Mouse (Mus musculus) spleen, embryonic (tissue): ENCODE results near the gene Pln.

Source experiments
- CTCF ChIA-PET: fragments of 350-600 bp; sonication (Branson Sonifier 250); formaldehyde crosslinking; loops from one replicate; lab custom pipeline; 2022; lab: Charles Lee

Pln gene

GRCm38 (mm10) chr10:53364311-53364710 lies 26.8 kb downstream of the Pln start:
- CTCF ChIA-PET: no interaction called here

DNA sequence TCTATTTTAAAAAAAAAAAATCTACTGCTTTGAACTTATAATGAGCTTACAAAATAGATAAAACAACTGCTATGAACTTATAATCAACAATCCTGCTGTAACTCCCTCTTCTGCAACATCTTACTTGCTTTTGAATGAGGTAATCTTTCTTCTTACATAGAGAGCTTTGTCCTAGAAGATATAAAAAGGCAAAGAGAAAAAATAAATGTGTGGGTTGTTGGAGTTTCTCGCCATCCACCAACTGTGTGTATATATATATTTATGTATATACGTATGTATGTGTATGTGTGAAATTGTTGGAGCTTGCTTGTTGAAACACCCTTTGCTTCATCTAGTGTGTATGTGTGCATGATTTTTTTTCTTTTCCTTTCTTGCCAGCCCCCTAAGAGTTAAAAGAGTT lies 29.8 kb downstream of the Pln start:
- CTCF ChIA-PET: interaction anchor here (0.6 kb wide), 3 partner anchors 535 to 1837 kb away, joined by 3 to 4 read pairs (median 3); no protein-coding TSS in a partner anchor

GRCm38 (mm10) chr10:53373885-53374578 lies 36.6 kb downstream of the Pln start:
- CTCF ChIA-PET: no interaction called here

GRCm38 (mm10) chr10:53377096-53377495 lies 39.6 kb downstream of the Pln start:
- CTCF ChIA-PET: interaction anchor here (0.6 kb wide), 1 partner anchor 11 kb away, joined by 3 read pairs; no protein-coding TSS in a partner anchor

DNA sequence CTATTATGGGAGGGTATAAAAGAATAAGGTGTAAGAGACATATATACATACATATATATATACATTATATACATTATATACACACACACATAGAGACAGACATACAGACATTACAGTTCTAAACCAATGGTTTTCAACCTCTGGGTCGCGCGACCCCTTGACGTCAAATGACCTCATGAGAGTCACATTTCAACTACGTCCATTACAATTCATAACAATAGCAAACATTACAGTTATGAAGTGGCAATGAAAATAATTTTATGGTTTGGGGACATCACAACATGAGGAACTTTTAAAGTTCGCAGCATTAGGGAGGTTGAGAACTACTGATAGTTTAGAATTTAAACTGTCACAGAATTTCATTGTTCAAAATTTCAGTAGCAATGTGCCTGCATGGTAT lies 40.8 kb downstream of the Pln start:
- CTCF ChIA-PET: interaction anchor here (0.5 kb wide), 1 partner anchor 147 kb away, joined by 4 read pairs; no protein-coding TSS in a partner anchor

DNA sequence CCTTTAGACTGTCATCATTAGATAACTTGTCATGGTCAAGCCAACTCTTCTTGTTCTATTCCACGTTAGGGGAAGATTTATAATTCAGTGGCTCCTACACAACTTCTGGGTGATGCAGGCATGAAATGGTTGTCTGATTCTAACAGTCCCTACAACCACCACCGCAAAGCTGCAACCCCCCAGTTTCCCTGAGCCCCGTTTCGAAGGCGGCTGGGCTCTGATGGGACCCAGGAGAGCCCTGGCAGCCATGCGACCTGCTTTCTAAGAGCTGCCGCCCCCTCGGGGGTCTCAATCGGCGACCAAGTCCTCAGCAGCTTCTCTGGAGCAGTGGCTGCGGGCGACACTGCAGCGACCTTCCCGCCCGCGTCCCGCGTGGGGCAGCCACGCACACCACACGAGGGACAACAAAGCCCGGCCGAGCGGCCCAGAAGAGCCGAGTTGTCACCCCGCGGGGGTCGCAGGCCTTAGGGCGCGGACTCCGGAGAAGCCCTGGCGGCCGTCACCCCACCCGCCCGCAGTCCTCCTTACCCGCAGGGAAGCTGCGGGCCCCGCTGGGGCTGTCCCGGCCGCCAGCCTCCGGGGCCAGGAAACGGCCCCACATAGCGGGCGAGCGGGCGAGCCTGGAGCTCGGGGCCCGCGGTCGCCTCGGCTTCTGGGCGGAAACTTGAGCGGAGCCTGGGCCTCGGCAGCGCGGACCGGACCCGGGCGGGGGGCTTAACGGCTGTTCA lies 41.7 kb downstream of the Pln start:
- CTCF ChIA-PET: no interaction called here

- CTCF ChIA-PET: no interaction called here
Measured at GRCm38 (mm10) chr10:53379709-53380106, 42.2 kb downstream of the Pln start, which contains the start of gene Cep85l. Gene Cep85l, minus strand, starts transcription at chr10:53379947.

DNA sequence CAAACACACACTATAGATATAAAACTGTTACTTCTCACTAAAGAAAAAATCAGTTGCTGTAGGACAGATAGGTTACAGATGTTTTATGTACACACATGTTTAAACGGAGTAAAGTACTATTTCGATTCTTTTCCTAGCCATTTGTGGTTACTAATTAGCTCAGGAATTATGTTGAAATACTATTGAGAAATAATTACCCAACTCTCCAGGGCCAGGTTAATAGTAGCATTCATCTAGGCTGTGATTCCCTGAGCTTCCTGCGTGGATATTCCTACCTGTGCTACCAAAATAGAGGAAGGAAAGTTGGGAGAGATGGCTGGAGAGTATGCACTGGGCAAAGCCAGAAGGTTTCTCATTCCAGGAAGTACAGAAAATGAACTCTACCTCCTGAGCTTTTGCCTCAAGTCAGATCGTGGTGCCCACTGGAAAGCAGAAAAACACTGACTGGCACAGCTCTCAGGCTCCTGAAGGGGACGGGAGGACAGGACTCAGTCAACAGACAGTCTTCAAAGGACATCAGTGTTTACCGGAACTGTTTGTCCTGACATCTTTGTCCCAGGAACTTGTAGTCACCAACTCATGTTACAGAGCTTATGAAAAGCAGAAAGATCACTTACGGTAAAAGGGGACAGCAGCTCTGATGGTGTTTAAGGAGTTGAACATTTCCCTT lies 45.4 kb downstream of the Pln start:
- CTCF ChIA-PET: no interaction called here

GRCm38 (mm10) chr10:53384896-53385295 lies 47.4 kb downstream of the Pln start:
- CTCF ChIA-PET: no interaction called here

GRCm38 (mm10) chr10:53385438-53385837 lies 48.0 kb downstream of the Pln start:
- CTCF ChIA-PET: no interaction called here

DNA sequence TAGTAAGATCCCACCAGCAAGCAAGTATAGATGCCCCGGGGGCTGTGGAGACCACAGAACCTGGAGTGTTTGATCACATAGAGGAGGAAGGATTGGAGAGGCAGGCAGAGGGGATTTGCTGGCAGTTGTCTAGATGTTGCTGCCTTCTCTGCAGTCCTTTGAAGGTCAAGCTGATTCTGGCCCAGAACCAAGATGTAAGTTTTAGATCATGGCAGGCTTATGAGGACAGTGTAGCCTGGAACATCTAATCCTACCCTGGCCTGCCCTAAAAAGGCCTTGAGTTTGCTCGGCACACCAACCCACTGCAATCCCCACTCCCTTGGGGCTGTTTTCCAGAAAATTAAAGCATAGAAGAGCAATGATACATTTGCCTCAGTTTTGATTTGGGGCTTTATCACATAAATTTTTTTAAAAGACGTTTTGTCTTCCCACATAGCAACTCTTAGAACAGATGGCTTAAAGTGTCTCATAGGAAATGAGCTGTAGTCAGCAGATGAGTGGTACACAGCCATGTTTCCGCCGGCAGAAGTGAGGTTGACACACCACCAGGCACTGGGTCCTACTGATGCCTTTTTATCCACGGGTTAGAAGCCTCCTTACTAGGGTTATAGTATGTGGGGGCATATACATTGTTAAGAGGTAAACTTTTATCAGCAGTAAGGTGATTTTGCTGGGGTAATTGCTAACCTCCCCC lies 50.9 kb downstream of the Pln start:
- CTCF ChIA-PET: no interaction called here

DNA sequence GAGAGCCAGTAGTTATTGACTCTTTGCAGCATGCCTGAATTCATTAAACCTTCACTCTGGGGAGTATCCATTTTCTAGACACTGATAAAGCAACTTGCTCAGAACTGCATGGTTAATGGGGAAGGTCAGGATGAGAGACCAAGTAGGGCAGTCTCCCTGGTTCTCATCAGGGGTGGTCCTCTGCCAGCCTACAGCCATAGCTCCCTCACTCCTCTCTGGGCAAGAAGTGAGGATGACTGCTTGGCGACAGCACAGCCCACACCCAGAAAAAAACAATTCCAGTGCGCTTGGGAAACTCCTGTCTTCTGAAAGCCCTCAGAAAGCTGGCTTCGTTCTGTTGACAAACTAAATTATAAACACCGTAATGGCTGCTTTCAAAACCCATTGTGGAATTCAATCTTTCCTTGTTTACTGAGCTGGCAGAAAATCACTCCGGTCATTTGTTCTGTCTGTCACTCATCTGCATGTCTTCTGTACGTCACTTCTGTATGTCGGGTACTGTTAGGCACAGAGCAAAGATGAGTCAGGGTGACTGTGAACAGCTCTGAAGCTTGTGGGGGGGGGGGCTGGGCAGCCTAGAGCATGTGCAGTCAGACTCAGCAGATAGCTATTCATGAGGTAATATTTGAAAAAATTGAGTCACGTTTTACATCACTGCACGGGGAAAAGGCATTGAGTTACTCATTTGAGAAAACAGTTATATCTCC lies 57.6 kb downstream of the Pln start:
- CTCF ChIA-PET: no interaction called here
